Mouse (Mus musculus): Measurements from ENCODE around the gene Appl1. TPM values are rescaled to one million over a fixed set of nuclear protein-coding genes. Genes with fewer than 3 reads are reported as not detected.

Gene Appl1
- 42.1 TPM for polyA plus RNA-seq (2017; shearing (Covaris generic))

DNA sequence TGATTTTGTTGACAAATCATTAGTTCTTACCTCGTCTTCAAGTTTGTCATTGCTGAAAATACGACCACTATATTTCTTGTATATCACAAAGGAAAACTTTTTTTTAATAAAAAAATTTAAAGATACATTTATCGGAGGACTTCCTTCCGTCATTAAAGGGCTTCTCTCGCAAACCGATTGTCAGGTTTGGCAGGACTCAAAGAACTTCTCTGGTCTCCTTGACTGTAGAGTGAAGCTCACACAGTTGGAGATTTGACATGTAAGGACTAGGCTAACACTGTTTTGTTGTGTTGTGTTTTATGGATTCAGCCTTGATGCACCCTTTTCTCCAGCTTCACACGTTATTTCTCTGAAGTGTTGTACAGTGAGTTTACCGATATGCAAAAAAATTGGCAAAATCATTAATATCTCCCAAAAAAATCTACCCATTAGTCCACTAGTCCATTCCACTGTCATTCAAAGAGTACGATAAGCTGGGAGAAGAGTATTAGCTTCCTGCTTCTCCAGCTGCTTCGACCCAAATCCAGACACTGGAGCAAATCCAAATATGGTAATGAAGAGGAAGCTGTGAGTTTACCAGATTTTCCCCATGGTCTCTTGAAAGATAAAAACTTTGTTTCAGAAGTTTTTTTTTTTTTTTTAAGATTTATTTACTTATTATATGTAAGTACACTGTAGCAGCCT, at the start of gene Appl1:
TSS of gene Appl1 (minus strand) at position 127 of the 684 bp plus-strand sequence.

DNA sequence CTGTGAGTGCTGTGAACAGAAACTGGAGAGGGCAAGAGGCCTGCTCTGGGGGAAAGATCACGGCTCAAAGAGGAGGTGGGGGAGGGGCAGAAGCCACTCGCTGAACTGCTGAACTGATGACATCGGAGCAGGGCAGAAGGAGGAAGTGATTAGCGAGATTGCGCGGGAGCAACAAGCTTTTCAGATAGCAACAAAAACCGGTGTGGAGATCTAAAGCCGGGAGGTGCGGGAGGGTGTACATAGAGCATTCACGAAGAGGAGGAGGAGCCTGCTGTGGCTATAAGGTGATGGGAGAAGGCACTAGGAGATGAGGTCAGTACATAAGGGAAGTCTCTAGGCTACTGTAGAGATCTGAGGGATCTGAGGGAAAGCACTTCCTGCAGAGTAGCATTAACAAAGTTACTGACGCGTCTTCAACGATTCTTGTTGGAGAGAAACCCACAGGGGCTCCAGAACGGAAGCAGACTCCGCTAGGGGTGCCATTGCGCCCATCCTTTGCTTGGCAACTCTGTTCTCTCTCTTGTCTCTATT, 23.2 kb upstream of the Appl1 start, which contains the start of gene Hesx1:
TSS of gene Hesx1 (plus strand) at position 206 of the 531 bp plus-strand sequence.

GRCm38 (mm10) chr14:26894392-26894791, 76.6 kb downstream of the Appl1 start, which contains the start of gene Asb14:
Gene Asb14, plus strand, starts transcription at chr14:26894557.

Other genes starting within 250 kb of the Appl1 start
- 0.57 TPM for gene Asb14, start 76.7 kb downstream of the Appl1 start, polyA plus RNA-seq (2017; shearing (Covaris generic))
- gene Hesx1, start 23.2 kb upstream of the Appl1 start, polyA plus RNA-seq (2017; shearing (Covaris generic)): not detected
- gene Il17rd, start 67.7 kb upstream of the Appl1 start, polyA plus RNA-seq (2017; shearing (Covaris generic)): 0.33 TPM
- 255 TPM for gene Arhgef3, start 143.7 kb upstream of the Appl1 start, polyA plus RNA-seq (2017; shearing (Covaris generic))